Mouse (Mus musculus): ENCODE data around the gene Hoxc10. TPM values are rescaled to one million over a fixed set of nuclear protein-coding genes. Genes with fewer than 3 reads are reported as not detected.
A peak's percentile ranks its signal among the peaks of the same experiment; 100 is the strongest.

The Hoxc10 gene
- not detected in 2 replicates for polyA plus RNA-seq (2015; fragmentation: Nextera tagmentation; extraction: Ambion mirVana)

DNA sequence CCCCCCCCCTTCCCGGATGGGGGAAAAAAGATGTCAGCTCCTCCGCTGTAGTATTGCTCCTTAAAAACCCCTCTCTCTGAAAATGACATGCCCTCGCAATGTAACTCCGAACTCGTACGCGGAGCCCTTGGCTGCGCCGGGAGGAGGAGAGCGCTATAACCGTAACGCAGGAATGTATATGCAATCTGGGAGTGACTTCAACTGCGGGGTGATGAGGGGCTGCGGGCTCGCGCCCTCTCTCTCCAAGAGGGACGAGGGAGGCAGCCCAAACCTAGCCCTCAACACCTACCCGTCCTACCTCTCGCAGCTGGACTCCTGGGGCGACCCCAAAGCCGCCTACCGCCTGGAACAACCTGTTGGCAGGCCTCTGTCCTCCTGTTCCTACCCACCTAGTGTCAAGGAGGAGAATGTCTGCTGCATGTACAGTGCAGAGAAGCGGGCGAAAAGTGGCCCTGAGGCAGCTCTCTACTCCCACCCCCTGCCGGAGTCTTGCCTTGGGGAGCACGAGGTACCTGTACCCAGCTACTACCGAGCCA lies at the start of gene Hoxc10:
Hoxc10 (plus strand) TSS at position 21 of the 536 bp plus-strand sequence.
- TF ChIP-seq EP300 (IDR thresholded peaks at IDR 0.05) (no peak), CTCF (IDR thresholded peaks at IDR 0.05) (no peak)
- ATAC-seq = no peak
- H3K27ac ChIP-seq (ENCODE audit: low read length) = no peak within 1 kb of the TSS
- no peaks in the 10 kb centered on the region for H3K9me3 ChIP-seq (ENCODE audit: low read length)
- no peak within 1 kb of the TSS for H3K4me2 ChIP-seq (replicated peaks; ENCODE audit: low read depth, low read length)
- no peaks in the 10 kb centered on the region for H3K36me3 ChIP-seq (ENCODE audit: insufficient read depth, low read length)
- no peak for DNase-seq (ENCODE audit: low spot score)
- 0 out of 2 replicates have a peak within 1 kb of the TSS, but pooled peaks have one; percentile 0 for H3K4me3 ChIP-seq (ENCODE audit: low read depth, low read length)
- no peaks in the 10 kb centered on the region for H3K4me1 ChIP-seq (ENCODE audit: insufficient read depth, low read depth, low read length)
- WGBS = 4% methylated on average over 27 of the region's 27 CpGs
- H3K9ac ChIP-seq (replicated peaks; ENCODE audit: low read depth) = no peak within 1 kb of the TSS
- peaks cover 81% of the 10 kb centered on the region for H3K27me3 ChIP-seq (replicated peaks; ENCODE audit: insufficient read depth, low read length)

DNA sequence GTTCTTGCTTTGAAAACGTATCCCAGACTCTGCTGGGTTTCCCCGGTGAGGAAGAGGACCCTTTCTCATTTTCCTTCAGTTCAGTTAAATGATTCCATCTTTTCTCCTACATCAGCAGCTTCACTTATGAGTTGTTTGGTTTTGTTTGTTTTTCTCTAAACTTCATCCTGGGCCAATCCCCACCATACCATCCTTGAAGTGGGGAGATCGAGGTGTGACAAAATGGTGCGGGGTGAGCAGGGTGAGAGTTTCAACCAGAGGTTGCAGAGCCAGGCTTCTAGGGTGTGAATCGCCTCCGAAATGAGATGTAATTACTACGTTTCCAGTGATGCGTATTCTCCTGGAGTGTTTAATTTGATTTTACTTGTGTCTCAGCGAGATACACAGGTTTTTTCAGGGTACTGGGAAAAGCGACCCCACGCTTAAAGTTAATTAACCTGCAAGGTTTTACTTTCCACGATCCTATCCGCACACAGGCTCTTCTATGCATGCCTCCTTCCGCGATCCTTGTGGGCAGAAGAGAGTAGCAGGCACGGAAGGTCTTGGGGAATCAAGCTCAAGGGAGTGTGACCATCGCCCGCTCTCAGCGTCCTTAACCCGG lies 48.5 kb upstream of the Hoxc10 start:
- H3K27me3 ChIP-seq (replicated peaks; ENCODE audit: insufficient read depth, low read length) = peaks cover 84% of the 10 kb centered on the region
- ATAC-seq = no peak
- 3% methylated on average over 20 of the region's 20 CpGs for WGBS

DNA sequence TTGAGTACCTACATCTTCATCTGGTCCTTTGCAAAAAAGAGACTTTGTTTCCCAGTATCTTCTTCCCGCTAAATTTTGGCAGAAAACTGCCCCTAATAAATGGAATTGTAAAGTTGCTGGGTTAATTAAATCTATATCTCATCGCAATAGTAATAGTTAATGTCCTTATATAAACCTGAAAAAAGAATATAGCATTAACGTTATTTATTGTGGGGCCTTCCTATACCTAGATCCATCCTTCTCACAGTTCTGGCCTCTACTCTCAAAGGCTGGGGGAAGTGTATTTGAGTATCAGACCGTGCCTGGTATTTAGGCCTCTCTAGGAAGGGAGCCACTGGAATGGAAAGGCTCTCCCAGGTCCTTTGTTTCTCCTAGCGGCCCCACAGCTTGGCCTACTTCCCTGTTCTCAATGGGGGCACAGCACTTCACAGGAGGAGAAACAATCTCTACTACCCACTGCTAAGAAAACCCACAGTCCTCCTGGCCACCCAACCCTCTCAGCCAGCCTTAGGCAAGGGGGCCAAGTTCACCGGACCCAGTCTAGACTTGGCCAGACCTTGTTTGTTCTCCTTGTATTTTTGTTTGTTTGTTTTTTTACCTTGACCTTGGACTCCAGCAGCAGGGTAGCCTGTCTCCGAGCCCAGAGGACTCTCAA lies 47.9 kb upstream of the Hoxc10 start:
- TF ChIP-seq EP300 (IDR thresholded peaks at IDR 0.05) = no peak
- TF ChIP-seq CTCF (IDR thresholded peaks at IDR 0.05) = no peak
- ATAC-seq (no peak), DNase-seq (ENCODE audit: low spot score) (no peak)
- H3K9me3 ChIP-seq (ENCODE audit: low read length) = no peaks in the 10 kb centered on the region
- no peak overlapping the region for H3K4me2 ChIP-seq (replicated peaks; ENCODE audit: low read depth, low read length)
- H3K27me3 ChIP-seq (replicated peaks; ENCODE audit: insufficient read depth, low read length) = peaks cover 85% of the 10 kb centered on the region
- H3K27ac ChIP-seq (ENCODE audit: low read length) = no peak overlapping the region
- no peaks in the 10 kb centered on the region for H3K36me3 ChIP-seq (ENCODE audit: insufficient read depth, low read length)
- WGBS = 3% methylated on average over 7 of the region's 7 CpGs
- H3K9ac ChIP-seq (replicated peaks; ENCODE audit: low read depth) = no peak overlapping the region
- H3K4me3 ChIP-seq (ENCODE audit: low read depth, low read length) = no peak overlapping the region
- H3K4me1 ChIP-seq (ENCODE audit: insufficient read depth, low read depth, low read length) = no peaks in the 10 kb centered on the region

More for the DNA sequence above, 48.5 kb upstream of the Hoxc10 start:
- no peak for TF ChIP-seq EP300 (IDR thresholded peaks at IDR 0.05)
- no peak for TF ChIP-seq CTCF (IDR thresholded peaks at IDR 0.05)
- Histone ChIP-seq H3K4me2 (replicated peaks; ENCODE audit: low read depth, low read length) (no peak overlapping the region), H3K27ac (ENCODE audit: low read length) (no peak overlapping the region), H3K4me1 (ENCODE audit: insufficient read depth, low read depth, low read length) (no peaks in the 10 kb centered on the region), H3K4me3 (ENCODE audit: low read depth, low read length) (no peak overlapping the region), H3K36me3 (ENCODE audit: insufficient read depth, low read length) (no peaks in the 10 kb centered on the region), H3K9ac (replicated peaks; ENCODE audit: low read depth) (no peak overlapping the region), H3K9me3 (ENCODE audit: low read length) (no peaks in the 10 kb centered on the region)
- no peak for DNase-seq (ENCODE audit: low spot score)

DNA sequence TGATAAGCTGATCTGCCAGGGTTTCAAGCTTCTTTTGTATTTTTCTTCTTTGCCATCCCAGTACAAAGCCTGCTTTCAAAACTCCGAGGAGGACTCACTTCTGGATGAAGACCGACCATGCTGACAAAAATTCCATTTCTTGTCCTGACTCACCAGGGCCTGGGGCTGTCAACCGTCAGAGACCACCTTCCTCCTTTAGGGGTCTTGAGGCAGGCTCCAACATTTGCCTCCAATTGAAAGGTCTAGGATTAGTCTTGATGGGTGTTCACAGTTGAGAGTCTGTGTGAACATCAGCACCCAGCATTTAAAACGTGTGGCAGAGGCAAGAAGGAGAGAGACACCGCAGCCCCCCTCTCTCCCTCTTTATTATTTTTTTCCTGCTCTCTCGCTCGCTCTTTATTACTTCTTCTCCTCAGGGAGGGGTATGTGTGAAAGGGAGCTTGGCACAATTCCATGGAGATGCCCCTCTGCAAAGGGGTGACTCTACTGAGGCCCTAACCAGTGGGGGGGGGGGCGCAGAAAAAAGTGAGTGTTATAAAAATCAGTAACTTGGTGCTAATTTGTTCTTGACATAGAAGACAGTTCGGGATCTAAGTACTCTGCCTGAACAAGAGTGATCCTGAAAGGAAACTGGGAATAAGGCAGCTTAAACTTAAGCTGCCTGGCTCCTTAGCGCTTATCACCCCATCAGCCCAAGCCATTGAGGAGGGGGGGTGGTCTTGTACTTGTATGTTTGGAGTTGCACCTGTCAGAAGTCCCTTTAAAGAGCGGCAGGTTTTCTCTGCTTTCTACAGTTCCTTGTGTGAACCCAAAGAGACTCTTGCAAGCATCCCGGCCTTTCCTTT lies 47.0 kb upstream of the Hoxc10 start:
- TF ChIP-seq CTCF (IDR thresholded peaks at IDR 0.05) (no peak), EP300 (IDR thresholded peaks at IDR 0.05) (no peak)
- Histone ChIP-seq H3K4me2 (replicated peaks; ENCODE audit: low read depth, low read length) (no peak overlapping the region), H3K9ac (replicated peaks; ENCODE audit: low read depth) (no peak overlapping the region), H3K9me3 (ENCODE audit: low read length) (no peaks in the 10 kb centered on the region), H3K4me1 (ENCODE audit: insufficient read depth, low read depth, low read length) (no peaks in the 10 kb centered on the region), H3K27ac (ENCODE audit: low read length) (no peak overlapping the region), H3K36me3 (ENCODE audit: insufficient read depth, low read length) (no peaks in the 10 kb centered on the region), H3K4me3 (ENCODE audit: low read depth, low read length) (no peak overlapping the region), H3K27me3 (replicated peaks; ENCODE audit: insufficient read depth, low read length) (peaks cover 83% of the 10 kb centered on the region)
- DNase-seq (ENCODE audit: low spot score) (no peak), ATAC-seq (no peak)
- WGBS = 4% methylated on average over 12 of the region's 12 CpGs

DNA sequence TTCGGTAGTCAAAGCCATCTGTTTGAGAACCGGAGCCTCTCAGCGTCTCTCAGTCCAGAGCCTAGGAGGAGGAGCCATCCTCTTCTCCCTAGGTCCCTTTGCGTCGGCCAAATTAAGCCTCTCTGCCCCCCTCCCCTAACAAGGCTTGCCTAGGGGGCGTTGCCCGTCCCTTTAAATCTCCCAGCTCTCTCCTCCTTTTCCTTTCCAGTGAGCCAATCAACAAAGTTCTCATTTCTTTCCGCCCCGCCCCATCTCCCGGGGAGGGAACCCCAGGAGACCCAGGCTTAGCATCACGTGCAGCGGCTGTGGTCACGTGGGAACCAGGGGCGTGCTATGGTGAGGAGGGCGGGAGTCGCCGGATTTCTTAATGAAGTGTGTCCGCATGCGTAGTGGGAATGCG lies 46.0 kb upstream of the Hoxc10 start:
- TF ChIP-seq CTCF (IDR thresholded peaks at IDR 0.05) (no peak), EP300 (IDR thresholded peaks at IDR 0.05) (no peak)
- peak; percentile 67 for ATAC-seq
- peak; percentile 38 for DNase-seq (ENCODE audit: low spot score)
- Histone ChIP-seq H3K27ac (ENCODE audit: low read length) (no peak overlapping the region), H3K9me3 (ENCODE audit: low read length) (no peaks in the 10 kb centered on the region), H3K27me3 (replicated peaks; ENCODE audit: insufficient read depth, low read length) (peaks cover 80% of the 10 kb centered on the region), H3K4me3 (ENCODE audit: low read depth, low read length) (peak overlapping the region; percentile 5; the same call in 1 of the 2 replicates), H3K36me3 (ENCODE audit: insufficient read depth, low read length) (no peaks in the 10 kb centered on the region), H3K4me1 (ENCODE audit: insufficient read depth, low read depth, low read length) (no peaks in the 10 kb centered on the region), H3K9ac (replicated peaks; ENCODE audit: low read depth) (no peak overlapping the region), H3K4me2 (replicated peaks; ENCODE audit: low read depth, low read length) (0 out of 2 replicates have a peak overlapping the region, but pooled peaks have one; percentile 14)
- under 1% methylated on average over 17 of the region's 20 CpGs for WGBS

All from lung, postnatal 0 days (tissue).